Mouse (Mus musculus) hindbrain, embryonic 15.5 days (tissue): Measurements from ENCODE around the gene Bcorl1. TPM values are rescaled to one million over a fixed set of nuclear protein-coding genes. Genes with fewer than 3 reads are reported as not detected.

Experiments
- ATAC-seq: fragments of 200-750 bp; cut with Nextera tagmentation; 2 replicates; pipeline ENCODE4 v1.8.0; 2017; ENCODE audit warnings: low read depth, moderate number of reproducible peaks, moderate TSS enrichment; ENCODE audit not compliant: low FRiP score
- H3K27ac ChIP-seq: fragments of 300-500 bp; sonication (generic); replicated peaks from 2 replicates; pipeline ENCODE4 v1.5.1; 2015; ENCODE audit warnings: mild to moderate bottlenecking, inconsistent platforms
- H3K27me3 ChIP-seq: fragments of 300-500 bp; sonication (generic); 2 replicates; pipeline ENCODE4 v1.6.1; 2015; ENCODE audit warnings: control low read depth, inconsistent platforms
- H3K36me3 ChIP-seq: fragments of 300-500 bp; sonication (generic); 2 replicates; pipeline ENCODE4 v1.6.1; 2015; ENCODE audit warnings: control low read depth, inconsistent platforms
- H3K4me1 ChIP-seq: fragments of 300-500 bp; sonication (generic); replicated peaks from 2 replicates; pipeline ENCODE4 v1.6.1; 2015; ENCODE audit warnings: control low read depth, inconsistent platforms
- H3K4me2 ChIP-seq: fragments of 300-500 bp; sonication (generic); 2 replicates; pipeline ENCODE4 v1.6.1; 2015; ENCODE audit warnings: moderate library complexity, mild to moderate bottlenecking, inconsistent platforms
- H3K4me3 ChIP-seq: fragments of 300-500 bp; sonication (generic); 2 replicates; pipeline ENCODE4 v1.5.1; 2015; ENCODE audit warnings: mild to moderate bottlenecking, inconsistent platforms
- H3K9ac ChIP-seq: fragments of 300-500 bp; sonication (generic); 2 replicates; pipeline ENCODE4 v1.6.1; 2015; ENCODE audit warnings: inconsistent platforms
- H3K9me3 ChIP-seq: fragments of 300-500 bp; sonication (generic); 2 replicates; pipeline ENCODE4 v1.6.1; 2016; ENCODE audit warnings: control low read depth, inconsistent platforms
- WGBS: fragments of 180-500 bp; shearing (Covaris S2); methylation state at CpG from one replicate; pipeline ENCODE4 v1.1.7; 2015; 5-methylcytosine and 5-hydroxymethylcytosine counted together
- polyA plus RNA-seq: library from polyadenylated mRNA; unstranded; fragments of >200 nt; fragmentation: Nextera tagmentation; extraction: Ambion mirVana; gene quantifications from 2 replicates; pipeline ENCODE4 v1.2.1, GENCODE M21; 2015

Gene Bcorl1
- polyA plus RNA-seq, 1 experiment from 2014 or later = 6.7 TPM

- WGBS = 51% methylated on average over 3 of the region's 3 CpGs
- Histone ChIP-seq H3K4me3 (no peak overlapping the region), H3K9me3 (no peaks in the 10 kb centered on the region), H3K9ac (no peak overlapping the region), H3K36me3 (peaks cover 18% of the 10 kb centered on the region), H3K4me2 (no peak overlapping the region), H3K27ac (no peak overlapping the region), H3K4me1 (no peaks in the 10 kb centered on the region), H3K27me3 (no peaks in the 10 kb centered on the region)
- ATAC-seq = no peak
Measured at GRCm38 (mm10) chrX:48405141-48405540, 64.0 kb downstream of the Bcorl1 start.

DNA sequence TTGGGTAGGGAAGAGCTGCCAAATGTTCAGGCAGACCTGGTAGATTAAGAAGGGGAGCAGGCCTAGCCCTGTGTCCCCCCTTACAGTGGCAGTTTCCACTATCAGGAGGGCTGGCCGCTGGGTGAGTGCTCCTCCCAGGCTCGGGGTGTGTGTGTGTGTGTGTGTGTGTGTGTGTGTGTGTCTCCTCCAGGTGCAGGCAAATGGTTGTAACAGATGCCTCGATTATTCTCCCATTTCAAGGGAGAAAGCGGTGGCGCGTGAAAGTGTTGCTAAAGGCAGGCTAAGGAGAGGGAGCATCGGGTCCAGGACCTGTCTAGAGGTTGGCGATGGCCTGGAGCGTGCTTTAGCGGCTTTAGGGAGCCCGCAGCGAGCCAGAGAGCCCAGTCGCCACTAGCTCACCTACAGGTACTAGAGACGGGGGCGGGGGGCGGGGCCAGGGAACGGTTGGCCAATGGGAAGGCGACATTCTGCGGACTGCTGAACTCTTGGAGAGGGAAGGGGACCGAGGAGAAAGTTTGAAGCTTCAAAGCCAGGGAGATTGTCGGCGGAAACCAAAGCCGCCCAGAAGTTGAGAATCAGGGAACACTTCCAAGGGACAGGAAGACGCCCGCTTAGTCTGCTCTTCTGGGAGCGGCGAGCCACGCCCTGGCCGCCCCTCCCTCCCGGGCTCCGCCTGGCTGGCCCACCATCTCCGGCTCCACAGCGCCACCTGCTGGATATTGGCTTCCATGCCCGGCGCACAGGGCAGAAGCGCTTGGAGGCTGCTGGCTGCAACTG is 68.6 kb downstream of the Bcorl1 start:
- Histone ChIP-seq H3K4me3 (peak overlapping the region; percentile 48), H3K27me3 (no peaks in the 10 kb centered on the region), H3K4me1 (no peaks in the 10 kb centered on the region), H3K27ac (no peak overlapping the region), H3K9ac (no peak overlapping the region), H3K36me3 (0 out of 2 replicates have a peak, but pooled peaks cover under 1% of the 10 kb centered on the region), H3K4me2 (peak overlapping the region; percentile 57), H3K9me3 (no peaks in the 10 kb centered on the region)
- WGBS = 22% methylated on average over 33 of the region's 36 CpGs
- ATAC-seq = peak; percentile 92

- H3K27me3 ChIP-seq = no peaks in the 10 kb centered on the region
- H3K4me2 ChIP-seq = peak overlapping the region; percentile 57
- WGBS = 28% methylated on average over 7 of the region's 7 CpGs
- peak overlapping the region; percentile 48 for H3K4me3 ChIP-seq
- H3K27ac ChIP-seq = no peak overlapping the region
- H3K9ac ChIP-seq = no peak overlapping the region
- no peaks in the 10 kb centered on the region for H3K9me3 ChIP-seq
- ATAC-seq = peak; percentile 38
- H3K4me1 ChIP-seq = no peaks in the 10 kb centered on the region
- H3K36me3 ChIP-seq = no peaks in the 10 kb centered on the region
Measured at GRCm38 (mm10) chrX:48410388-48410776, 69.2 kb downstream of the Bcorl1 start.

GRCm38 (mm10) chrX:48412629-48413028 is 71.5 kb downstream of the Bcorl1 start:
- ATAC-seq = no peak
- no peak overlapping the region for H3K27ac ChIP-seq
- H3K27me3 ChIP-seq = no peaks in the 10 kb centered on the region
- no peaks in the 10 kb centered on the region for H3K36me3 ChIP-seq
- H3K4me2 ChIP-seq = no peak overlapping the region
- H3K9me3 ChIP-seq = no peaks in the 10 kb centered on the region
- 82% methylated on average over 6 of the region's 6 CpGs for WGBS
- no peaks in the 10 kb centered on the region for H3K4me1 ChIP-seq
- H3K4me3 ChIP-seq = no peak overlapping the region
- no peak overlapping the region for H3K9ac ChIP-seq

DNA sequence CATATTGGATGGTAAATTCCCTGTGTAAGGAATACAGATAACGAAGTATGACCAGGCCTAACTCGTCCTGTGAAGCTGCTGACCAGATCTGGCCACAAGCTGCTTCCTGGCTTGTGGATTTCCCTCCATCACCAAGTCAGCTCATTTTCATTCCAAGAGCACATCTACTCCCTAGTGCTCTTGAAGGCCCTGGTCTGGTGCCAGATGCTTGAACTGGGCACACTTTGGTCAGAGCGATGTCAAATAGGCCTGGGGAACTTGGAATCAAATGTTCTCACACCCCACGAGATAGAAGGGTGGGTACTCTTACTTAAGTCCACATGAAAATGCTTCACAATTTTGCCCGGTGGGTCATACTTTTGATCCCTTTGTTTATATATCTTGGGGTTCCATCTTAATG is 73.1 kb downstream of the Bcorl1 start:
- Histone ChIP-seq H3K4me2 (no peak overlapping the region), H3K36me3 (no peaks in the 10 kb centered on the region), H3K9ac (no peak overlapping the region), H3K27ac (no peak overlapping the region), H3K4me3 (no peak overlapping the region), H3K27me3 (no peaks in the 10 kb centered on the region), H3K4me1 (no peaks in the 10 kb centered on the region), H3K9me3 (no peaks in the 10 kb centered on the region)
- WGBS = 85% methylated on average over 5 of the region's 5 CpGs
- ATAC-seq = no peak

GRCm38 (mm10) chrX:48418417-48418816 is 77.3 kb downstream of the Bcorl1 start:
- no peak overlapping the region for H3K4me2 ChIP-seq
- no peaks in the 10 kb centered on the region for H3K27me3 ChIP-seq
- WGBS = 88% methylated on average over 2 of the region's 2 CpGs
- no peak overlapping the region for H3K9ac ChIP-seq
- no peaks in the 10 kb centered on the region for H3K36me3 ChIP-seq
- H3K4me1 ChIP-seq = no peaks in the 10 kb centered on the region
- no peak for ATAC-seq
- no peak overlapping the region for H3K27ac ChIP-seq
- no peak overlapping the region for H3K4me3 ChIP-seq
- H3K9me3 ChIP-seq = no peaks in the 10 kb centered on the region

DNA sequence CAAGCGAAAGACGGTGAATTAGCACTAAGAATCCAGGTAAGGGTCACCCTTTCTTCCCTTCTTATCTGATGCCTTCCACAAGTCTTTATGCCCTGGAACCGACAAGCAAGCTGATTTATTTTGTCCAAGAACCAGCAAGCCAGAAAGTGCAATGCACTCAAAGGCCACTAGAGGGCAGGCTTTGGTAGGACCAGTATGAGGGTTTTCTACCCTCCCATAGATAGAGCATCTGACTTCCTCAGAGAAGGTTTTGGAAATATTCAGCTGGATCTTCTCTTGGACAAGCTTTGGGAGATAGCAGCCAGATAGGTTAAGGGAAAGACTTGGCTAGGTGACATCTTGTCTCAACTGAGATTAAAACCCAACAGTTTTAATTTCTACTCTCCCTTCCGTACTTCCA is 81.8 kb downstream of the Bcorl1 start:
- no peak for ATAC-seq
- Histone ChIP-seq H3K9ac (no peak overlapping the region), H3K4me3 (no peak overlapping the region), H3K4me1 (no peaks in the 10 kb centered on the region), H3K4me2 (no peak overlapping the region), H3K36me3 (no peaks in the 10 kb centered on the region), H3K9me3 (no peaks in the 10 kb centered on the region), H3K27me3 (no peaks in the 10 kb centered on the region), H3K27ac (no peak overlapping the region)
- 39% methylated on average over 4 of the region's 4 CpGs for WGBS

DNA sequence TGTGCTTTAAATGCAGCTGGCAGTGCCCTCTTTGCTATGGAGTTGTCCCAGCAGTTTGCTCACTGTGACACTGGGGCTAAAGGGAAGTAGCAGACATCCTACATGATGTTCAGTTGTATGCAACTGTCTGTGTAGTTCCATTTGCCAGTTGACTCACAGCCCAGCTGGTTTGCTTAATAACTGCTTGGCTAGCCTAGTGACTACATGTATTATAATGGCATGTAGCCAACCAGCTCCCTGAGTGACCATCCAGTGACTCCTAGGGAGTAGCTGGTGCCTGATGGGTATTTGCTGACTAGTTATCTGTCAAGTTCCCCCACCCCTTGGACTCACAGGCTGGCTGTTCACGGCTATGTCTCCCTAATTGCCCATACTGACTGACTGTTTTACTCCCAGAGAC is 82.5 kb downstream of the Bcorl1 start:
- Histone ChIP-seq H3K27ac (no peak overlapping the region), H3K9ac (no peak overlapping the region), H3K36me3 (no peaks in the 10 kb centered on the region), H3K4me2 (no peak overlapping the region), H3K4me1 (no peaks in the 10 kb centered on the region), H3K9me3 (no peaks in the 10 kb centered on the region), H3K27me3 (no peaks in the 10 kb centered on the region), H3K4me3 (no peak overlapping the region)
- WGBS = 63% methylated on average over 1 of the region's 1 CpGs
- ATAC-seq = no peak

DNA sequence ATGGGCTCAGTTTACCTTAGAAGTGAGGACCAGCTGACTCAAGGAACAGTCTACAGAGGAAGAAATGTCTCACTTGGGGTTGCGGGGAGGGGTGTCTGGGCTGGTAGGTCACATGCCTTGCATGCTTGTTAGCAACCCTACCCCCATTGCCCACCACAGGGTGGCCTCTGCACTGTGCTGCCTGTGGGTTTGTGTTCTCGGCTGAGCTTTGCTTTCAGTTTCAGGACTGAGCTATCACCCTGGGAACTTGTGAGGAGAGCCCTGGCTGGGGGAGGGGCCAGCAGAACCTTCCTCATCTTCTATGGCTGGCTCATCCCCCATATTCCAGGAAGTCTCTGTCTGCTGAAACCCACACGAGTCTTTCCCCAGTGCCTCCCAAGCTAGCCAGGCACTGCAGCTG is 83.4 kb downstream of the Bcorl1 start:
- no peak for ATAC-seq
- no peaks in the 10 kb centered on the region for H3K4me1 ChIP-seq
- H3K4me3 ChIP-seq = no peak overlapping the region
- no peak overlapping the region for H3K27ac ChIP-seq
- no peaks in the 10 kb centered on the region for H3K27me3 ChIP-seq
- H3K4me2 ChIP-seq = no peak overlapping the region
- no peaks in the 10 kb centered on the region for H3K36me3 ChIP-seq
- no peaks in the 10 kb centered on the region for H3K9me3 ChIP-seq
- WGBS = 48% methylated on average over 3 of the region's 3 CpGs
- H3K9ac ChIP-seq = no peak overlapping the region

- Histone ChIP-seq H3K4me3 (no peak overlapping the region), H3K9me3 (no peaks in the 10 kb centered on the region), H3K27ac (no peak overlapping the region), H3K4me1 (no peaks in the 10 kb centered on the region), H3K27me3 (no peaks in the 10 kb centered on the region), H3K9ac (no peak overlapping the region), H3K36me3 (no peaks in the 10 kb centered on the region), H3K4me2 (no peak overlapping the region)
- no peak for ATAC-seq
- WGBS = 78% methylated on average over 7 of the region's 7 CpGs
Measured at GRCm38 (mm10) chrX:48425280-48425679, 84.1 kb downstream of the Bcorl1 start.

- H3K27me3 ChIP-seq = no peaks in the 10 kb centered on the region
- H3K9me3 ChIP-seq = no peaks in the 10 kb centered on the region
- H3K4me2 ChIP-seq = no peak overlapping the region
- H3K27ac ChIP-seq = no peak overlapping the region
- no peak for ATAC-seq
- 81% methylated on average over 6 of the region's 6 CpGs for WGBS
- no peaks in the 10 kb centered on the region for H3K4me1 ChIP-seq
- no peaks in the 10 kb centered on the region for H3K36me3 ChIP-seq
- no peak overlapping the region for H3K9ac ChIP-seq
- H3K4me3 ChIP-seq = no peak overlapping the region
Measured at GRCm38 (mm10) chrX:48428241-48428640, 87.1 kb downstream of the Bcorl1 start.

DNA sequence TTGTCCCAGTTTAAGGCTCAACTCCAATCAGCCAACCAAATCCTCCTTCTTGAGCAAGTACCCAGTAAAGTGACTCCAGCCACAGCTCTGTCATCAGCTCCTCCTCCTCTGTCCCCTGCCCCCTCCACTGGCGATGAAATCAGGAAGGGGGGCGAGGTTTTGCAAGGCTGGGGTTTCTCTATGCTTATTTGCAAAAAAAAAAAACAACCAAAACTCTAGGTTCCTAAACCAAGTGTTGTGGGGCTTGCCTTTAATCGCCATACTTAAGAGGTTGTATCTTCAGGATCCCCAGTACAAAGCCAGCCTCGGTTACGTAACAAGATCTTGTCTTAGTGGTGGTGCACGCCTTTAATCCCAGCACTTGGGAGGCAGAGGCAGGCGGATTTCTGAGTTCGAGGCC is 87.5 kb downstream of the Bcorl1 start:
- no peak overlapping the region for H3K4me3 ChIP-seq
- H3K9me3 ChIP-seq = no peaks in the 10 kb centered on the region
- no peak for ATAC-seq
- no peak overlapping the region for H3K27ac ChIP-seq
- no peak overlapping the region for H3K9ac ChIP-seq
- no peaks in the 10 kb centered on the region for H3K36me3 ChIP-seq
- no peak overlapping the region for H3K4me2 ChIP-seq
- no peaks in the 10 kb centered on the region for H3K4me1 ChIP-seq
- 85% methylated on average over 8 of the region's 8 CpGs for WGBS
- H3K27me3 ChIP-seq = no peaks in the 10 kb centered on the region

DNA sequence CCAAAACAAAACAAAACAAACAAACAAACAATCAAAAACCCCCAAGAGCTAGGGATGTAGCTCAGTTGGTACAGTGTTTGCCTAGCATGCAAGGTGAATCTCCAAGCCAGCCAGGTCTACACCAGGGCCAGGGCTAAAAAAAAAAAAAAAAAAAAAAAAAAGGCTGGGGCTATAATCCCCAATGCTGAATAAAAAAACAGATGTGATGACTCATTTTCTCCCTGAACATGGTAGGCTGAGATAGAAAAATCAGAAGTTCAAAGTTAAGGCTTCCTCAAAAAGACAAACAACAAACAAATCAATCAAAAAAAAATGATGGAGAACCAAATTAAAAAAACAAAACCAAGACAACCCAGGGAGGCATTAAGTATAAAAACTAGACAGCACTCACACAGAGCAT is 87.9 kb downstream of the Bcorl1 start:
- Histone ChIP-seq H3K27me3 (no peaks in the 10 kb centered on the region), H3K9me3 (no peaks in the 10 kb centered on the region), H3K4me3 (no peak overlapping the region), H3K9ac (no peak overlapping the region), H3K4me1 (no peaks in the 10 kb centered on the region), H3K36me3 (no peaks in the 10 kb centered on the region), H3K27ac (no peak overlapping the region), H3K4me2 (no peak overlapping the region)
- ATAC-seq = no peak
